Mouse (Mus musculus): Measurements from ENCODE around the gene Agap3. TPM values are rescaled to one million over a fixed set of nuclear protein-coding genes. Genes with fewer than 3 reads are reported as not detected.

The Agap3 gene
- polyA plus RNA-seq, 1 experiment, result 390 TPM

DNA sequence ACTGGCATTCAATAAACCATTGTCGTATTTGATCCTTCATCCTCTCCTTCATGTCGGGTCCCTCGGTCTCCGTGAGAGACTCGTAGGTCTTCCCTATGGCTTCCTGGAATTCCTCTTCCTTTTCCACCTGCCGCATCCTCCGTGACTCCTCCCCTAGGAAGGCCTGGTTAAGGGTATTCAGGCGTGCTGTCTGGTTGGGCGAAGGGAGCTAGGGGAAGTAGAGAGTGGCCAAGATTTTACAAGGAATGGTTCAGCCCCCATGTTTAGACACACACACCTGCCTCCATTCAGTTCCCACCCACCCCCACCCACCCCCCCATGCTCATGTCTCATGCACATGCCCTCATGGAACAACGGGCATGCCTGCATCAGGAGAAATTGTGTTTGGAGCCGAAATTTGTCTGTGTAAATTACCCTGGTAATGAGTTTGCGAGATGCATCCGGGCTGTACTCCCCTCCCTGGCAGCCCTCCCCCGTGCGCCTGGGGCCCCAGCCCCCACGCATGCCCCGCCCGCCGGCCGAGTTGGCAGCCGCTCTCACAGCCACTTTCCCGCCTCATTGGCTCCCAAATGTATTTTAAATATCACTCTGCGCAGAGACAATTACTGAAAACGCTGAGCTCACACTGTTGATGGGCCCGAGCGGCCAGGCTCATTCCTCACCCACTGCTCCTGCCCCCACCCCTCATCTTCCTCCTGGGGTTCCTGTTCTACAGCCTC, 98.8 kb downstream of the Agap3 start:
- peak in 1 of 2 experiments; percentile 73 for DNase-seq (ENCODE audit: extremely low spot score in 1 of 2, low spot score in 1 of 2)

- no peak for DNase-seq (ENCODE audit: extremely low spot score in 1 of 2, low spot score in 1 of 2)
These were observed 99.3 kb downstream of the Agap3 start for GRCm38 (mm10) chr5:24551317-24551688.

Other genes with a start within 250 kb of the Agap3 start
- 65.0 and 65.8 TPM in 2 replicates for gene Kcnh2, start 100.6 kb upstream of the Agap3 start, polyA plus RNA-seq (2012; rRNA removed)
- 10.1 and 10.7 TPM in 2 replicates for gene Nos3, start 87.4 kb upstream of the Agap3 start, polyA plus RNA-seq (2012; rRNA removed)
- gene Atg9b, start 60.0 kb upstream of the Agap3 start, polyA plus RNA-seq (2012; rRNA removed), result 3.0 and 4.7 TPM in 2 replicates
- 49.5 and 53.9 TPM in 2 replicates for gene Abcb8, start 58.5 kb upstream of the Agap3 start, polyA plus RNA-seq (2012; rRNA removed)
- 0.86 and 0.92 TPM in 2 replicates for gene Asic3, start 38.8 kb upstream of the Agap3 start, polyA plus RNA-seq (2012; rRNA removed)
- 214 and 226 TPM in 2 replicates for gene Cdk5, start 28.6 kb upstream of the Agap3 start, polyA plus RNA-seq (2012; rRNA removed)
- 32.2 and 32.3 TPM in 2 replicates for gene Slc4a2, start 28.3 kb upstream of the Agap3 start, polyA plus RNA-seq (2012; rRNA removed)
- gene Fastk, start 6.9 kb upstream of the Agap3 start, polyA plus RNA-seq (2012; rRNA removed), result 223 and 235 TPM in 2 replicates
- 42.7 and 43.7 TPM in 2 replicates for gene Tmub1, start 4.3 kb upstream of the Agap3 start, polyA plus RNA-seq (2012; rRNA removed)
- gene Gbx1, start 75.0 kb downstream of the Agap3 start, polyA plus RNA-seq (2012; rRNA removed), result 0.04 TPM in 2 replicates
- gene Asb10, start 88.8 kb downstream of the Agap3 start, polyA plus RNA-seq (2012; rRNA removed), result 0.42 and 0.62 TPM in 2 replicates
- 0.18 and 0.59 TPM in 2 replicates for gene 4931409K22Rik, start 104.6 kb downstream of the Agap3 start, polyA plus RNA-seq (2012; rRNA removed)
- gene Abcf2, start 125.3 kb downstream of the Agap3 start, polyA plus RNA-seq (2012; rRNA removed), result 78.1 and 86.2 TPM in 2 replicates
- gene Chpf2, start 134.6 kb downstream of the Agap3 start, polyA plus RNA-seq (2012; rRNA removed), result 47.1 and 50.5 TPM in 2 replicates
- gene Smarcd3, start 172.2 kb downstream of the Agap3 start, polyA plus RNA-seq (2012; rRNA removed), result 116 and 135 TPM in 2 replicates
- 79.9 and 80.0 TPM in 2 replicates for gene Nub1, start 233.4 kb downstream of the Agap3 start, polyA plus RNA-seq (2012; rRNA removed)